Mouse (Mus musculus) MEL (cell line): ENCODE data around the gene Pnpo.

Source experiments
- CHD2 ChIP-seq: IDR thresholded peaks from 2 replicates; pipeline ENCODE4 v1.6.1; 2011; ENCODE audit warnings: low read length, improper control_type of control experiment
- CTCF ChIP-seq, 3 experiments: IDR thresholded peaks in 2 of 3; conservative IDR thresholded peaks in 1 of 3; 2 replicates each; pipeline ENCODE4 v1.5.1; 2011 to 2012; ENCODE audit warnings: low read length in 3 of 3, low read depth in 2 of 3, mild to moderate bottlenecking in 2 of 3, improper control_type of control experiment in 1 of 3, inconsistent platforms in 1 of 3, mixed read lengths in 1 of 3, moderate library complexity in 1 of 3; ENCODE audit not compliant: control insufficient read depth in 1 of 3, insufficient read depth in 1 of 3, poor library complexity in 1 of 3, severe bottlenecking in 1 of 3
- E2F4 ChIP-seq: IDR thresholded peaks from 2 replicates; pipeline ENCODE4 v1.6.1; 2011; ENCODE audit warnings: low read depth, low read length, improper control_type of control experiment, borderline replicate concordance
- EP300 ChIP-seq, 2 experiments: IDR thresholded peaks; 2 replicates each; pipeline ENCODE4 v1.6.1; 2011; ENCODE audit warnings: improper control_type of control experiment in 2 of 2, low read length in 2 of 2, low read depth in 1 of 2, mild to moderate bottlenecking in 1 of 2
- POLR2A ChIP-seq, 2 experiments: IDR thresholded peaks; 2 replicates each; pipeline ENCODE4 v1.6.1; 2011 to 2012; ENCODE audit warnings: low read length in 2 of 2, mild to moderate bottlenecking in 2 of 2, control low read depth in 1 of 2, improper control_type of control experiment in 1 of 2, low read depth in 1 of 2, moderate library complexity in 1 of 2; ENCODE audit not compliant: control insufficient read depth in 1 of 2, insufficient read depth in 1 of 2, poor library complexity in 1 of 2
- ZC3H11A ChIP-seq: IDR thresholded peaks from 2 replicates; pipeline ENCODE4 v1.6.1; 2012; ENCODE audit warnings: low read depth, mild to moderate bottlenecking, inconsistent platforms, low read length, improper control_type of control experiment
- ZKSCAN1 ChIP-seq: IDR thresholded peaks from 2 replicates; pipeline ENCODE4 v1.6.1; 2012; ENCODE audit warnings: low read depth, mild to moderate bottlenecking, inconsistent platforms, low read length, improper control_type of control experiment, moderate library complexity

- TF ChIP-seq CTCF (IDR thresholded peaks at IDR 0.05 in 2 of 3, conservative IDR thresholded peaks at IDR 0.05 in 1 of 3; ENCODE audit: control insufficient read depth in 1 of 3, insufficient read depth in 1 of 3, low read depth in 2 of 3, low read length in 3 of 3, poor library complexity in 1 of 3, severe bottlenecking in 1 of 3) (peak; percentile 68 to 99 (median 93)), CHD2 (no peak), EP300 (IDR thresholded peaks at IDR 0.05; ENCODE audit: low read depth in 1 of 2, low read length in 2 of 2) (peak in 1 of 2 experiments; percentile 13; a peak in 1 of 4 replicates), ZKSCAN1 (no peak), POLR2A (IDR thresholded peaks at IDR 0.05; ENCODE audit: control insufficient read depth in 1 of 2, insufficient read depth in 1 of 2, low read depth in 1 of 2, low read length in 2 of 2, poor library complexity in 1 of 2) (peak; percentile 62 to 84), ZC3H11A (peak; percentile 83), E2F4 (peak; percentile 57; the same call in 1 of the 2 replicates)
Measured at GRCm38 (mm10) chr11:96916044-96916884, 27.5 kb downstream of the Pnpo start, which contains the start of gene Cdk5rap3.
